Mouse (Mus musculus) erythroblast, embryonic 14.5 days (primary cell): ENCODE data around the gene Rac1.

Experiments
- GATA1 ChIP-seq: IDR thresholded peaks from 2 replicates; pipeline ENCODE4 v1.6.1; 2012; ENCODE audit warnings: low read length, inconsistent platforms, mixed read lengths
- TAL1 ChIP-seq: IDR thresholded peaks from 3 replicates; pipeline ENCODE4 v1.6.1; 2012; ENCODE audit warnings: low read length, inconsistent platforms, mixed read lengths

GRCm38 (mm10) chr5:143561544-143562185 lies 33.8 kb upstream of the Rac1 start:
- TF ChIP-seq GATA1 (peak; percentile 76), TAL1 (peak; percentile 83)
